Mouse (Mus musculus) left cerebral cortex, postnatal 10 days (tissue): ENCODE measurements around the gene 4930595M18Rik. TPM values are rescaled to one million over a fixed set of nuclear protein-coding genes. Genes with fewer than 3 reads are reported as not detected.

Source experiments
- DNase-seq, 2 experiments: peaks; one replicate each; pipeline ENCODE4 v3.0.0; 2021 to 2022; ENCODE audit warnings: low spot score in 2 of 2, mixed read lengths in 1 of 2; ENCODE audit errors: extremely low spot score in 1 of 2
- intact Hi-C: fragments of 180-260 bp; cut with DNase I; formaldehyde crosslinking; loops from one replicate; pipeline ENCODE4 v1.15.1; 2025
- total RNA-seq, 2 experiments: library from RNA; stranded (reverse); gene quantifications; 2 replicates each; pipeline ENCODE4 v1.2.3; 2021

4930595M18Rik gene
- not detected for total RNA-seq

- no peak for DNase-seq
- intact Hi-C loops: no loop called here
Observed at GRCm38 (mm10) chrX:81458021-81458420, at the start of gene 4930595M18Rik. 4930595M18Rik (minus strand) TSS chrX:81458121.

GRCm38 (mm10) chrX:81472500-81472899 lies 14.6 kb upstream of the 4930595M18Rik start:
- DNase-seq: no peak
- intact Hi-C loops: no loop called here
